Mouse (Mus musculus): ENCODE data around the gene Alkbh3. TPM values are rescaled to one million over a fixed set of nuclear protein-coding genes. Genes with fewer than 3 reads are reported as not detected.
A peak's percentile ranks its signal among the peaks of the same experiment; 100 is the strongest.

Gene Alkbh3
- polyA plus RNA-seq, 1 experiment from 2014 or later: 77.8 TPM

GRCm38 (mm10) chr2:94001918-94002317 lies 8.7 kb downstream of the Alkbh3 start:
- Histone ChIP-seq H3K4me3 (ENCODE audit: low read length) (no peak overlapping the region), H3K27ac (ENCODE audit: low read length) (no peak overlapping the region), H3K27me3 (replicated peaks; ENCODE audit: control insufficient read depth, insufficient read depth, low read length) (no peaks in the 10 kb centered on the region), H3K36me3 (ENCODE audit: control insufficient read depth, insufficient read depth, low read length) (peaks cover 16% of the 10 kb centered on the region), H3K4me1 (ENCODE audit: control insufficient read depth, insufficient read depth, low read length) (no peaks in the 10 kb centered on the region), H3K9me3 (ENCODE audit: control insufficient read depth, low read length) (no peaks in the 10 kb centered on the region), H3K9ac (ENCODE audit: low read depth, low read length) (no peak overlapping the region), H3K4me2 (ENCODE audit: low read depth, low read length) (no peak overlapping the region)
- WGBS: 74% methylated on average over 4 of the region's 4 CpGs
- no peak for ATAC-seq

GRCm38 (mm10) chr2:94001411-94001810 lies 9.2 kb downstream of the Alkbh3 start:
- no peak overlapping the region for H3K4me3 ChIP-seq (ENCODE audit: low read length)
- no peak overlapping the region for H3K4me2 ChIP-seq (ENCODE audit: low read depth, low read length)
- H3K27ac ChIP-seq (ENCODE audit: low read length): no peak overlapping the region
- H3K9me3 ChIP-seq (ENCODE audit: control insufficient read depth, low read length): no peaks in the 10 kb centered on the region
- 86% methylated on average over 6 of the region's 6 CpGs for WGBS
- H3K9ac ChIP-seq (ENCODE audit: low read depth, low read length): no peak overlapping the region
- H3K4me1 ChIP-seq (ENCODE audit: control insufficient read depth, insufficient read depth, low read length): no peaks in the 10 kb centered on the region
- no peaks in the 10 kb centered on the region for H3K27me3 ChIP-seq (replicated peaks; ENCODE audit: control insufficient read depth, insufficient read depth, low read length)
- H3K36me3 ChIP-seq (ENCODE audit: control insufficient read depth, insufficient read depth, low read length): peaks cover 13% of the 10 kb centered on the region
- ATAC-seq: no peak

GRCm38 (mm10) chr2:93996254-93996653 lies 14.4 kb downstream of the Alkbh3 start, which contains the start of gene Gm27027:
Gm27027 (minus strand) TSS chr2:93996354.
- H3K9me3 ChIP-seq (ENCODE audit: control insufficient read depth, low read length): no peaks in the 10 kb centered on the region
- ATAC-seq: no peak
- 89% methylated on average over 6 of the region's 6 CpGs for WGBS
- peaks cover 11% of the 10 kb centered on the region; the same call in 1 of the 2 replicates for H3K36me3 ChIP-seq (ENCODE audit: control insufficient read depth, insufficient read depth, low read length)
- H3K4me2 ChIP-seq (ENCODE audit: low read depth, low read length): no peak within 1 kb of the TSS
- no peak within 1 kb of the TSS for H3K4me3 ChIP-seq (ENCODE audit: low read length)
- H3K27me3 ChIP-seq (replicated peaks; ENCODE audit: control insufficient read depth, insufficient read depth, low read length): no peaks in the 10 kb centered on the region
- H3K9ac ChIP-seq (ENCODE audit: low read depth, low read length): no peak within 1 kb of the TSS
- H3K4me1 ChIP-seq (ENCODE audit: control insufficient read depth, insufficient read depth, low read length): no peaks in the 10 kb centered on the region
- H3K27ac ChIP-seq (ENCODE audit: low read length): no peak within 1 kb of the TSS

- Histone ChIP-seq H3K9me3 (ENCODE audit: control insufficient read depth, low read length) (no peaks in the 10 kb centered on the region), H3K36me3 (ENCODE audit: control insufficient read depth, insufficient read depth, low read length) (peaks cover 6% of the 10 kb centered on the region; the same call in 1 of the 2 replicates), H3K27ac (ENCODE audit: low read length) (no peak overlapping the region), H3K27me3 (replicated peaks; ENCODE audit: control insufficient read depth, insufficient read depth, low read length) (no peaks in the 10 kb centered on the region), H3K4me3 (ENCODE audit: low read length) (no peak overlapping the region), H3K4me1 (ENCODE audit: control insufficient read depth, insufficient read depth, low read length) (no peaks in the 10 kb centered on the region), H3K9ac (ENCODE audit: low read depth, low read length) (no peak overlapping the region), H3K4me2 (ENCODE audit: low read depth, low read length) (no peak overlapping the region)
- no peak for ATAC-seq
- 67% methylated on average over 3 of the region's 3 CpGs for WGBS
Measured at GRCm38 (mm10) chr2:93992810-93993209, 17.8 kb downstream of the Alkbh3 start.

GRCm38 (mm10) chr2:93992259-93992658 lies 18.3 kb downstream of the Alkbh3 start:
- Histone ChIP-seq H3K4me1 (ENCODE audit: control insufficient read depth, insufficient read depth, low read length) (no peaks in the 10 kb centered on the region), H3K27ac (ENCODE audit: low read length) (no peak overlapping the region), H3K9me3 (ENCODE audit: control insufficient read depth, low read length) (no peaks in the 10 kb centered on the region), H3K9ac (ENCODE audit: low read depth, low read length) (no peak overlapping the region), H3K4me3 (ENCODE audit: low read length) (no peak overlapping the region), H3K27me3 (replicated peaks; ENCODE audit: control insufficient read depth, insufficient read depth, low read length) (no peaks in the 10 kb centered on the region), H3K36me3 (ENCODE audit: control insufficient read depth, insufficient read depth, low read length) (peaks cover 6% of the 10 kb centered on the region; the same call in 1 of the 2 replicates), H3K4me2 (ENCODE audit: low read depth, low read length) (no peak overlapping the region)
- 66% methylated on average over 5 of the region's 5 CpGs for WGBS
- no peak for ATAC-seq

GRCm38 (mm10) chr2:93991336-93991735 lies 19.3 kb downstream of the Alkbh3 start:
- Histone ChIP-seq H3K9me3 (ENCODE audit: control insufficient read depth, low read length) (no peaks in the 10 kb centered on the region), H3K27me3 (replicated peaks; ENCODE audit: control insufficient read depth, insufficient read depth, low read length) (no peaks in the 10 kb centered on the region), H3K4me3 (ENCODE audit: low read length) (no peak overlapping the region), H3K27ac (ENCODE audit: low read length) (no peak overlapping the region), H3K36me3 (ENCODE audit: control insufficient read depth, insufficient read depth, low read length) (peaks cover 6% of the 10 kb centered on the region; the same call in 1 of the 2 replicates), H3K9ac (ENCODE audit: low read depth, low read length) (no peak overlapping the region), H3K4me2 (ENCODE audit: low read depth, low read length) (no peak overlapping the region), H3K4me1 (ENCODE audit: control insufficient read depth, insufficient read depth, low read length) (no peaks in the 10 kb centered on the region)
- ATAC-seq: no peak
- 68% methylated on average over 3 of the region's 3 CpGs for WGBS

GRCm38 (mm10) chr2:93988440-93988839 lies 22.2 kb downstream of the Alkbh3 start:
- Histone ChIP-seq H3K27ac (ENCODE audit: low read length) (no peak overlapping the region), H3K36me3 (ENCODE audit: control insufficient read depth, insufficient read depth, low read length) (no peaks in the 10 kb centered on the region), H3K4me2 (ENCODE audit: low read depth, low read length) (no peak overlapping the region), H3K4me1 (ENCODE audit: control insufficient read depth, insufficient read depth, low read length) (peaks cover 2% of the 10 kb centered on the region; the same call in 1 of the 2 replicates), H3K9me3 (ENCODE audit: control insufficient read depth, low read length) (no peaks in the 10 kb centered on the region), H3K9ac (ENCODE audit: low read depth, low read length) (no peak overlapping the region), H3K27me3 (replicated peaks; ENCODE audit: control insufficient read depth, insufficient read depth, low read length) (no peaks in the 10 kb centered on the region), H3K4me3 (ENCODE audit: low read length) (no peak overlapping the region)
- 84% methylated on average over 2 of the region's 2 CpGs for WGBS
- ATAC-seq: no peak

GRCm38 (mm10) chr2:93982457-93983235 lies 28.0 kb downstream of the Alkbh3 start:
- H3K27ac ChIP-seq (ENCODE audit: low read length): peak overlapping the region; percentile 77
- no peak overlapping the region for H3K4me2 ChIP-seq (ENCODE audit: low read depth, low read length)
- peak; percentile 31; the same call in 1 of the 2 replicates for ATAC-seq
- H3K4me3 ChIP-seq (ENCODE audit: low read length): no peak overlapping the region
- no peaks in the 10 kb centered on the region for H3K27me3 ChIP-seq (replicated peaks; ENCODE audit: control insufficient read depth, insufficient read depth, low read length)
- 0 out of 2 replicates have a peak, but pooled peaks cover 3% of the 10 kb centered on the region for H3K36me3 ChIP-seq (ENCODE audit: control insufficient read depth, insufficient read depth, low read length)
- H3K9me3 ChIP-seq (ENCODE audit: control insufficient read depth, low read length): no peaks in the 10 kb centered on the region
- 57% methylated on average over 4 of the region's 4 CpGs for WGBS
- H3K4me1 ChIP-seq (ENCODE audit: control insufficient read depth, insufficient read depth, low read length): peaks cover 9% of the 10 kb centered on the region
- H3K9ac ChIP-seq (ENCODE audit: low read depth, low read length): no peak overlapping the region

GRCm38 (mm10) chr2:93979249-93980120 lies 31.1 kb downstream of the Alkbh3 start:
- no peak overlapping the region for H3K9ac ChIP-seq (ENCODE audit: low read depth, low read length)
- WGBS: 62% methylated on average over 7 of the region's 7 CpGs
- 0 out of 2 replicates have a peak, but pooled peaks cover 2% of the 10 kb centered on the region for H3K27me3 ChIP-seq (replicated peaks; ENCODE audit: control insufficient read depth, insufficient read depth, low read length)
- peaks cover 30% of the 10 kb centered on the region for H3K4me1 ChIP-seq (ENCODE audit: control insufficient read depth, insufficient read depth, low read length)
- ATAC-seq: no peak
- H3K9me3 ChIP-seq (ENCODE audit: control insufficient read depth, low read length): no peaks in the 10 kb centered on the region
- H3K4me2 ChIP-seq (ENCODE audit: low read depth, low read length): no peak overlapping the region
- H3K36me3 ChIP-seq (ENCODE audit: control insufficient read depth, insufficient read depth, low read length): 0 out of 2 replicates have a peak, but pooled peaks cover 3% of the 10 kb centered on the region
- no peak overlapping the region for H3K4me3 ChIP-seq (ENCODE audit: low read length)
- peak overlapping the region; percentile 61 for H3K27ac ChIP-seq (ENCODE audit: low read length)

All from intestine, embryonic 16.5 days (tissue).